Mouse (Mus musculus) CH12.LX (cell line): ENCODE measurements around the gene B3gnt2.

Experiments used
- CTCF ChIP-seq, 2 experiments: IDR thresholded peaks in 1 of 2; conservative IDR thresholded peaks in 1 of 2; 2 replicates each; pipeline ENCODE4 v1.5.1; 2011 to 2012; ENCODE audit warnings: low read depth in 2 of 2, low read length in 2 of 2, improper control_type of control experiment in 1 of 2, inconsistent platforms in 1 of 2, mild to moderate bottlenecking in 1 of 2, moderate library complexity in 1 of 2
- MAFK ChIP-seq: IDR thresholded peaks from 2 replicates; pipeline ENCODE4 v1.6.1; 2011; ENCODE audit warnings: low read length, improper control_type of control experiment; ENCODE audit not compliant: insufficient replicate concordance
- MAX ChIP-seq: IDR thresholded peaks from 2 replicates; pipeline ENCODE4 v1.6.1; 2011; ENCODE audit warnings: low read length, improper control_type of control experiment
- MEF2A ChIP-seq: IDR thresholded peaks from 2 replicates; pipeline ENCODE4 v1.6.1; 2014; ENCODE audit warnings: low read depth, mild to moderate bottlenecking, inconsistent platforms, low read length, improper control_type of control experiment, borderline replicate concordance
- MXI1 ChIP-seq: IDR thresholded peaks from 2 replicates; pipeline ENCODE4 v1.6.1; 2011; ENCODE audit warnings: mild to moderate bottlenecking, low read depth, low read length, improper control_type of control experiment
- POLR2A ChIP-seq: IDR thresholded peaks from 2 replicates; pipeline ENCODE4 v1.6.1; 2011; ENCODE audit warnings: low read depth, mild to moderate bottlenecking, improper control_type of control experiment, low read length
- RAD21 ChIP-seq: IDR thresholded peaks from 2 replicates; pipeline ENCODE4 v1.6.1; 2011; ENCODE audit warnings: low read depth, mild to moderate bottlenecking, low read length, improper control_type of control experiment, moderate library complexity
- RCOR1 ChIP-seq: conservative IDR thresholded peaks from 2 replicates; pipeline ENCODE4 v1.6.1; 2012; ENCODE audit warnings: low read depth, mild to moderate bottlenecking, inconsistent platforms, low read length, improper control_type of control experiment
- ZKSCAN1 ChIP-seq: IDR thresholded peaks from 2 replicates; pipeline ENCODE4 v1.6.1; 2012; ENCODE audit warnings: low read depth, inconsistent platforms, low read length, improper control_type of control experiment, borderline replicate concordance

- TF ChIP-seq MXI1, result no peak
- TF ChIP-seq CTCF (conservative IDR thresholded peaks at IDR 0.05 in 1 of 2, IDR thresholded peaks at IDR 0.05 in 1 of 2; ENCODE audit: low read depth in 2 of 2, low read length in 2 of 2), result no peak
- no peak for TF ChIP-seq MEF2A
- no peak for TF ChIP-seq ZKSCAN1
- no peak for TF ChIP-seq POLR2A
- no peak for TF ChIP-seq RCOR1
- TF ChIP-seq MAFK, result no peak
- no peak for TF ChIP-seq RAD21
- no peak for TF ChIP-seq MAX
Measured at GRCm38 (mm10) chr11:22793881-22794203, 66.9 kb downstream of the B3gnt2 start.
